Mouse (Mus musculus): ENCODE data around the gene Sdk1. TPM values are rescaled to one million over a fixed set of nuclear protein-coding genes. Genes with fewer than 3 reads are reported as not detected.

The Sdk1 gene
- total and polyA plus RNA-seq, 3 experiments: not detected

DNA sequence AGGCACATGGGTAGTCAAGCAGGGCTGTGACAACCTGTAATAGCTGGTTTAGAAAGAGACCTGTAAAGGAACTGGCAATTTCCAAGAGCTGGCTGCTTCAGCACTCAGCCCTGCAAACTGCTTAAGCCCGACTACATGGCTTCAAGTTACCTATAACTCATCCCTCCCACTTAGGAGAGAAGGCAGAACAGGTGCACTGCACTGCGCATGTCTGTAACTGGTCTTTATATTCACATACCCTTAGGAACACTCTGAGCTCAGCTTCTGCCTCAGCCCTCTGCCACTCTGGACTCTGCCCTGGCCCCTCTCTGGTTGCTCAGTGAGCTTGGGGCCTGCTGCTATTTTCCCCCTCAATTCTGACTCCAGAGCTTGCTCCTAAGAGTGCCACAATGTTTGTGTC, 615.2 kb downstream of the Sdk1 start:
- DNase-seq (ENCODE audit: low read depth, low spot score): no peak
- H3K36me3 ChIP-seq (ENCODE audit: control insufficient read depth in 1 of 2, insufficient read depth in 2 of 2, low read length in 2 of 2): no peaks in the 10 kb centered on the region
- TF ChIP-seq SMC3 (IDR thresholded peaks at IDR 0.05; ENCODE audit: low read depth, low read length): no peak
- TF ChIP-seq RAD21 (IDR thresholded peaks at IDR 0.05; ENCODE audit: low read depth, low read length): no peak
- TF ChIP-seq MYB (IDR thresholded peaks at IDR 0.05; ENCODE audit: low read depth, low read length): no peak
- no peak for TF ChIP-seq USF1 (IDR thresholded peaks at IDR 0.05; ENCODE audit: low read depth, low read length)
- TF ChIP-seq JUND (IDR thresholded peaks at IDR 0.05; ENCODE audit: low read depth, low read length): no peak
- TF ChIP-seq TBP (IDR thresholded peaks at IDR 0.05; ENCODE audit: low read depth, low read length): no peak
- TF ChIP-seq POLR2AphosphoS5 (IDR thresholded peaks at IDR 0.05; ENCODE audit: borderline replicate concordance, low read depth, low read length): no peak
- TF ChIP-seq MEF2A (IDR thresholded peaks at IDR 0.05; ENCODE audit: extremely low read depth, insufficient replicate concordance, low read depth, low read length, poor library complexity, severe bottlenecking): no peak
- no peak for TF ChIP-seq NRF1 (IDR thresholded peaks at IDR 0.05; ENCODE audit: insufficient read depth, low read depth, low read length, poor library complexity, severe bottlenecking)
- TF ChIP-seq ZNF384 (IDR thresholded peaks at IDR 0.05; ENCODE audit: low read depth, low read length): no peak
- TF ChIP-seq SIN3A (IDR thresholded peaks at IDR 0.05; ENCODE audit: low read length): no peak
- TF ChIP-seq ETS1 (IDR thresholded peaks at IDR 0.05; ENCODE audit: low read depth, low read length): no peak
- no peak for TF ChIP-seq MYC (IDR thresholded peaks at IDR 0.05; ENCODE audit: low read depth, low read length)
- TF ChIP-seq TCF12 (IDR thresholded peaks at IDR 0.05; ENCODE audit: low read depth, low read length): no peak
- TF ChIP-seq HCFC1 (IDR thresholded peaks at IDR 0.05; ENCODE audit: low read depth, low read length): no peak
- TF ChIP-seq POLR2AphosphoS2 (IDR thresholded peaks at IDR 0.05; ENCODE audit: low read length): no peak
- no peaks in the 10 kb centered on the region for H3K27me3 ChIP-seq (ENCODE audit: control insufficient read depth in 1 of 2, insufficient read depth in 2 of 2, low read length in 2 of 2)
- no peaks in the 10 kb centered on the region for H3K79me2 ChIP-seq (ENCODE audit: control insufficient read depth, insufficient read depth, low read length, poor library complexity)
- no peak overlapping the region for H3K4me3 ChIP-seq (ENCODE audit: control insufficient read depth in 1 of 2, insufficient read depth in 1 of 2, low read depth in 2 of 2, low read length in 2 of 2)
- H3K9ac ChIP-seq (ENCODE audit: control insufficient read depth, low read depth, low read length, poor library complexity, severe bottlenecking): no peak overlapping the region
- no peaks in the 10 kb centered on the region for H3K4me1 ChIP-seq (ENCODE audit: control insufficient read depth in 1 of 2, insufficient read depth in 2 of 2, low read length in 2 of 2)
- H3K27ac ChIP-seq (ENCODE audit: control insufficient read depth, low read depth, low read length): no peak overlapping the region
- H3K9me3 ChIP-seq (replicated peaks; ENCODE audit: insufficient read depth, low read length): no peaks in the 10 kb centered on the region

DNA sequence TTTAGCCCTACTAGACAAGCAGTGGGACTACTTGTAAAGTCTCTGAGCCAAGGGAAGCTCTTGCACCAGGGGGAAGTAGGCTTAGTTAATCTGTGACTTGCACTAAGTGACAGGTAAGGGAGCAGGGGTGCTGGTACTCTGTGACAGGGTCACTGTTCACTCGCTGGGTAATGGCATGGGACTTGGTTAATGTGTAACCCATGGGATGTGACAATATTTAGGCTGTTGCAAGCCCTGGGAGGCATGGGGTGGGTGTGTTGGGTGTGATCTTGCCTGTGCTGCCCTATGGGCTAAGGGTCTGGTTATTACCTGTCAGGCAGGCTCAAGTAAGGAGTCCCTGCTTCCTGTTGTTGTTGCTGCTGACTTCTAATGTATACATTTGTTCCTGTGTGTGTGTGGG, 616.5 kb downstream of the Sdk1 start:
- no peaks in the 10 kb centered on the region for H3K36me3 ChIP-seq (ENCODE audit: control insufficient read depth in 1 of 2, insufficient read depth in 2 of 2, low read length in 2 of 2)
- TF ChIP-seq POLR2AphosphoS5 (IDR thresholded peaks at IDR 0.05; ENCODE audit: borderline replicate concordance, low read depth, low read length) (no peak), MXI1 (IDR thresholded peaks at IDR 0.05; ENCODE audit: low read depth, low read length) (no peak), CTCF (IDR thresholded peaks at IDR 0.05 in 2 of 3, conservative IDR thresholded peaks at IDR 0.05 in 1 of 3; ENCODE audit: control insufficient read depth in 1 of 3, insufficient read depth in 1 of 3, low read depth in 2 of 3, low read length in 3 of 3, poor library complexity in 1 of 3, severe bottlenecking in 1 of 3) (no peak), GATA1 (IDR thresholded peaks at IDR 0.05; ENCODE audit: low read depth, low read length) (no peak), SIN3A (IDR thresholded peaks at IDR 0.05; ENCODE audit: low read length) (no peak), POLR2A (IDR thresholded peaks at IDR 0.05; ENCODE audit: control insufficient read depth in 1 of 2, insufficient read depth in 1 of 2, low read depth in 1 of 2, low read length in 2 of 2, poor library complexity in 1 of 2) (no peak), SMC3 (IDR thresholded peaks at IDR 0.05; ENCODE audit: low read depth, low read length) (no peak), NRF1 (IDR thresholded peaks at IDR 0.05; ENCODE audit: insufficient read depth, low read depth, low read length, poor library complexity, severe bottlenecking) (no peak), UBTF (IDR thresholded peaks at IDR 0.05; ENCODE audit: borderline replicate concordance, insufficient read depth, low read depth, low read length) (no peak), ETS1 (IDR thresholded peaks at IDR 0.05; ENCODE audit: low read depth, low read length) (no peak)
- H3K9ac ChIP-seq (ENCODE audit: control insufficient read depth, low read depth, low read length, poor library complexity, severe bottlenecking): no peak overlapping the region
- H3K4me3 ChIP-seq (ENCODE audit: control insufficient read depth in 1 of 2, insufficient read depth in 1 of 2, low read depth in 2 of 2, low read length in 2 of 2): no peak overlapping the region
- H3K79me2 ChIP-seq (ENCODE audit: control insufficient read depth, insufficient read depth, low read length, poor library complexity): no peaks in the 10 kb centered on the region
- H3K27ac ChIP-seq (ENCODE audit: control insufficient read depth, low read depth, low read length): no peak overlapping the region
- H3K27me3 ChIP-seq (ENCODE audit: control insufficient read depth in 1 of 2, insufficient read depth in 2 of 2, low read length in 2 of 2): no peaks in the 10 kb centered on the region
- H3K4me1 ChIP-seq (ENCODE audit: control insufficient read depth in 1 of 2, insufficient read depth in 2 of 2, low read length in 2 of 2): no peaks in the 10 kb centered on the region
- no peak for DNase-seq (ENCODE audit: low read depth, low spot score)
- no peaks in the 10 kb centered on the region for H3K9me3 ChIP-seq (replicated peaks; ENCODE audit: insufficient read depth, low read length)

Measured in MEL (cell line).